Mouse (Mus musculus) spleen, adult 12 weeks (tissue): ENCODE data around the gene Nod1.

Experiments used
- DNase-seq: peaks from one replicate; pipeline ENCODE4 v3.0.0; 2022; ENCODE audit warnings: low spot score

Nod1 gene

DNA sequence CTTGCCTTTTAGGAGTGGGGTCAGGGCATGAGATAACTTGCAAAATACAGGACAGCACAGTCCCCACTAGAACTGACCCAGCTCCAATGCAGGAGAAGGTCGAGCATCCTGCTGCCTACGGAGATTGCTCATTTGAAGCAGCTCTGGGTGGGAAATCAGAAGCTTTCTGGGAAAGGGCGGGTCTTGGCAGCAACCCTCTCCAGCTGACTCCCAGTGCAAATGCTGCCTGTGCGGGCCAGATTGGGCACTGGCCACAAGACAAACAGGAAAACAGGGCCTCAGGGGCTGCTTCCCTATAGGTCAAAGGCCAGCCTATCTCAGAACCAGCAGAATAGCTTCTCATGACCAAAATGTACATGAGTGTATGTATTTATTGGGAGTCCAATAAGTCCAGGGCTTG lies 32.8 kb downstream of the Nod1 start:
- DNase-seq = no peak

DNA sequence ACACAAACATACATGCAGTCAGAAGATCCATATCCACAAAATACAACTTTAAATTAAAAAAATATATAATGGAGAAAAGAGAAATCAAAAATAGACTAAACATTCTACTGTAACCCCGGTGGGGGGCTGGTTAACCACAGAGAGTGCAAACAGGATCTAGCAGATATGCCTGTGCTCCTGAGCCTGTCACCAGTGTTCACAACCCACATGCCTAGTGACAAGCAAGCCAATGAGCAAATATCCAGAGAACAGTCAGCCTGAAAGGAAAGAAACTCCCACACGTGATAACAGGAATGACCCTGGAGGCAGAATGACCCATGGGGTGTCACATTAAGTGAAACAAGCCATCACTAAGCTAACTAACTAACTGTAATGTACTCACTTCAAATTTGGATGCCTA lies 35.9 kb downstream of the Nod1 start:
- no peak for DNase-seq

DNA sequence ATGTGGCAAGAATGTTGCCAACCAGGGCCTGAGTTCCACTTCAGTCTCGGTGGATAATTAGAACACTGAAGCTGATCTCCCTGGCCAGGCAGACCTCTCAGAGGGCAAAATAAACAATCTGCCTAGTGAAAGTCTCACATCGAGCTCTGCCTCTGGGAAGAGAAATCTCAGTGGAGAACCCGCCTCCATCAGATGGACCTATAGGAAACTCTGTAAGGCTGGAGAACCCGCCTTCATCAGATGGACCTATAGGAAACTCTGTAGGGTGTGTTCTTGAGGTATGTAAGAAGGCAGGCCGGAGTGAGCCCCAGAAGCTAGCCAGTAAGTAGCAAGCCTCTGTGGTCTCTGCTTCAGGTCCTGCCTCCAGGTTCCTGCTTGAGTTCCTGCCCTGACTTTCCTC lies 37.5 kb downstream of the Nod1 start:
- no peak for DNase-seq

DNA sequence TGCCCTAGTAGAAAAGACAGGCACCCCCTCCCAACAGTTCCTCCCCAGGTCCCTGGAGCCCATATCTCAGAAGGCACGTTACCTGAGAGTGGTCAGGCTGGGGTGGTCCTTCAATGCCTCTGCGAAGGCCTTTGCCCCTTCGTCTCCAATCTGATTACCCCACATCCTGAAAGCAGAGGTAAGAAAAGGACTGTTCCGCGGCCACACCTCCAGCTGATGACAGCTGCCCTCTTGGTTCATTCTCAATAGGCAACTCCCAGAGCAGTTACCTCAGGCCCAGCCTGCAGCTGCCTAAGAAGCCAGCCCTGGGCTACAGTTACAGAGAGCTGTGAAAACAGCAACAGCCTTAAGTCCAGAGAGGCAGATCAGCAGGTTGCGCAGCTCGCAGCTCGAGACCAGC lies 38.1 kb downstream of the Nod1 start:
- DNase-seq = no peak

DNA sequence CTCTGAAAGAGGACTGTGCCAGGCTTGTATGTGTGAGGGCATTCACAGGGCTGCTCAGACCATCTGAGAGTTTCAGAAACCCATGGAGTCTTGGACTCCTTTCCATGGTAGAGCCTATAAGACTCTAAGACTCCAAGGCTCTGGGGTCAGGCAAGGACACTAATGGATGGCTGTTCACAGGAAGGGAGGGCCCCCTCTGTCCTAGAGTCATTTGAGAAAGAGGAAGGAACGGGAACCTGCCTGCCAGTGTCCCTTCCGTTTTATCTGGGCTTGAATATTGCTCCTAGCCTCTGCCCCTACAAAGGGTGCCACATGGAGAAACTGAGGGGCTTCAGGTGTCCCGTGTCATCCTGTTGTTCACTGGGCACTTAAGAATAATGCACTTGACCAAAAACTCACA lies 38.5 kb downstream of the Nod1 start:
- no peak for DNase-seq

DNA sequence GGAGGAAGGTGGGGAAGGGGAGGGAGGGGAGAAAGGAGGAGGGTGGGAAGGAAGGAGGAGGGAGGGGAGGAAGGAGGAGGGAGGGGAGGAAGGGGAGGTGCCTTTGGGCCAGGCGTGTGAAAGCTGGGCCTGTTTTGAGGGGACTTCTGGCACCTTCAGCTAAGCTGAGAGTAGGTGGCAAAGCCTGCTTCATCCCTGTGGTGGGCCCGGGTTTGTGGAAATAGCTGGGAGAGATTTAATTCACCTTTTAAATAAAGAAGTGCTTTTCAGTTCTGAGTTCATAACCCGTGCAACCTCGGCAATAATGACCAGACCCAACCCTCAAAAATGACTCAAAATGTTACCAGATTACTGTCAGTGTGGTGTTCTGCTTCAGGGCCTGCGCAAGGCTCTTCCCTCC lies 39.2 kb downstream of the Nod1 start:
- no peak for DNase-seq

GRCm38 (mm10) chr6:54932526-54932925 lies 39.9 kb downstream of the Nod1 start:
- no peak for DNase-seq

- no peak for DNase-seq
Measured at GRCm38 (mm10) chr6:54931641-54932040, 40.8 kb downstream of the Nod1 start.

GRCm38 (mm10) chr6:54927946-54928345 lies 44.5 kb downstream of the Nod1 start:
- no peak for DNase-seq

GRCm38 (mm10) chr6:54926899-54927298 lies 45.5 kb downstream of the Nod1 start:
- no peak for DNase-seq

DNA sequence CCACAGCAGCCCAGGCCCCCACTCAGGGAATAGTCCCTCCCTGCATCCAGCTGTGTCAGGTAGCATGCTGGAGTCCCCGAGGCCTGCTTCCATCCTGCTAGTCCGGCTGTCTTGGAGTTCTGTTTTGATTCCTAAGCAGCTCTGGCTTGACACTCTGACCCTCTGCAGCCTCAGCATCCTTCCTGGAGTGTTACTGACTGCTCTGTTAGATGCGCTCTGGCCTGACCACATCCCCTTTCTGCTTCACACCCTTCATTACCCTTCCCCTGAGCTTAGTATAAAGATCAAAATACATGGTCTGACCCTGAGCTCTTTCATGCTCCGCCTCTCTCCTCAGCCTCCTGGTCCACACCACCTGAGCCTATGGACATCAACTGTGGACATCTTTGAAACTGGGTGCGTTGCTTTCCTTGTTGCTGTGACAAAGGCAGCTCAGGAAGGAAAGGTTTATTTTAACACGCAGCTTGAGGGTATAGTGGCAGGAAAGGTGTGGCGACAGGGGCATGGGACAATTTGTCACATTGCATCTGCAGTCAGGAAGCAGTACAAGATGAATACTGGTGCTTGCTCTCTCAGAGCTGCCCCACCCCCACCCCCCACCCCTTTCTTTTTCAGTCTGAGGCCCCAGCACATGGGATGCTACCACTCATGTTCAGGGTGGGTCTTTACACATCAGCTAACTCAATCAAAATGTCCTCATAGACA lies 46.5 kb downstream of the Nod1 start:
- no peak for DNase-seq

DNA sequence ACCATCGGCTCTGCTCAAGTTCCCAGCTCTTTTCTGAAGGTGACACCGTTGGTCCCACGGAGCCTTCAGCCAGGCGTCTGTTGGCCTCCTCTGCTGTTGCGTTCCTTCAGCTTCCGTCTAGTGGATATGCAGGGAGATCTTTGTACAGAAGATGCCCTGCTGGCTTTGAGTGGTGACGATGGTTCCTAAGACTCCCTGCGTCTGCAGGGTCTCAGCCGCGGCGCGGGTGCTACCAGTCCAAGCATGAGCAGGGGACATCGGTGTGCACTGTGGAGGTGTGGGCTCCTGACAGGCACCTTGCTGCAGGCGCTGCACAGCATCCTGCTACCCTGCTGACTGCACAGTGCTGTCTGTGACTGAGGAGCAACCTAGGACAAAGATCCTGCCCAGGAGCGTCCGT lies 47.9 kb downstream of the Nod1 start:
- no peak for DNase-seq

- no peak for DNase-seq
Measured at GRCm38 (mm10) chr6:54918521-54918920, 53.9 kb downstream of the Nod1 start.

DNA sequence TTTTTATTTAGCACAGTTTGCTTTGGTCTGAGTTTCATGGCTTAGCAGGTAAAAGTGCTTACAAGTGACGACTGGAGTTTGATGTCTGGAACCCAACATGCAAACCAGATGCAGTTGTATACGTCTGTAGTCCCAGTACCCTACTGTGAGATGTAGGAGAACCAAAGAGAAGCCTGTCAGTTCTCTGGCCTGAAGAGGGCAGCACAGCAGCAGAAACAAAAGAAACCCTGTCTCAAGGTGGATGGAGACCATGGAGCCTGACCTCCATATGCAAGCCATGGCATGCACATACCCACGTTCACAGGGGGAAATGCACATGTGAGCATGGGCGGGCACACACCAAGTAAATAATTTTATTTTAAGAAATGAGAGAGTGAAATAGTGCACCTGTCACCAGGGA lies 54.9 kb downstream of the Nod1 start:
- no peak for DNase-seq

GRCm38 (mm10) chr6:54916941-54917340 lies 55.5 kb downstream of the Nod1 start:
- DNase-seq = no peak

DNA sequence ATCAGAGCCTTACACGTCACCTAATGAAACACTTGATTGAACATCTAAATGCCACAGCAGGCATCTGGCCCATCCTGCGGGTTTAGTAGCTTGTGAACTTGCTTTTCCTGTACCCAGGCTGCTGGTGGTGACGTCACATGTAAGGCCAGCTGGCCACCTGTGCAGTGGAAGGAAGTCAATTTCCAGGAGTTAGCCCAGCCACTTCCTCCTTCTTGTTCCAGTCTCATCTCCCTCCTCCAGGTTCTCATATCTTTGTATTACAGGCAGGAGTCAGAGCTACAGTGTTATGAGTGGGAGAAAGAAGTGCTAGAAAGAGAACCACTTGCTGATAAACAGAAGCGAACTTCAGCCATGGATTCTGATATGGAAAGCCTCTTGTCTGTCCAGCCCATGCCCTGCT lies 56.2 kb downstream of the Nod1 start:
- no peak for DNase-seq

GRCm38 (mm10) chr6:54914977-54915376 lies 57.4 kb downstream of the Nod1 start:
- no peak for DNase-seq

GRCm38 (mm10) chr6:54906053-54907040 lies 66.1 kb downstream of the Nod1 start:
- DNase-seq = no peak

- DNase-seq = no peak
Measured at GRCm38 (mm10) chr6:54902547-54902946, 69.9 kb downstream of the Nod1 start.

GRCm38 (mm10) chr6:54900256-54900655 lies 72.2 kb downstream of the Nod1 start:
- DNase-seq = no peak

- DNase-seq = no peak
Measured at GRCm38 (mm10) chr6:54891384-54891783, 81.0 kb downstream of the Nod1 start.

DNA sequence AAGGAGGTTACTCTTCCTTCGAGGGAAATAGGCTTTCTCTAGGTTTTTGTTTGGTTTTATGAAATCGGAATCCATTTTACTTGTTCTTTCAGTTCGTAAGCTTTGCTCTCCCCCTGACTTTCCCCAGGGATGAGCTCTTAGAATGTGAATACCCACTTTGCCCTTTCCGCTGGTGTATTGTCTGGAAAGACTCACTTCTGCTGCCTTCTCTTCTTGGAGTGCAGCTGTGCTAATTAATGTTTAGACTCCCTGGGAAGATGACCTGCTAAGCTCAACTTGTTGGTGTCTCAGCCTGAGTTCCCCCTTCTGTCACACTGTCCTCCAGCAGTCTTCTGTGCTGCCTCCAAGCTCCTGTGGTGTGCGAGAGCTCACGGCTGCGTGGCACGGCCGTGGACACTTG lies 82.2 kb downstream of the Nod1 start:
- no peak for DNase-seq

GRCm38 (mm10) chr6:54886195-54886594 lies 86.2 kb downstream of the Nod1 start:
- DNase-seq = no peak
